Mouse (Mus musculus): ENCODE measurements around the gene Eif2s2. TPM values are rescaled to one million over a fixed set of nuclear protein-coding genes. Genes with fewer than 3 reads are reported as not detected.

Eif2s2 gene
- polyA plus RNA-seq, 1 experiment from 2014 or later: 77.5 TPM

Other genes with a start within 250 kb of the Eif2s2 start
- 15.5 and 16.6 TPM in 2 replicates for gene Chmp4b, start 241.2 kb downstream of the Eif2s2 start, polyA plus RNA-seq (2014; fragmentation: Nextera tagmentation; extraction: Ambion mirVana)
- gene Gm14214, start 122.9 kb downstream of the Eif2s2 start, polyA plus RNA-seq (2014; fragmentation: Nextera tagmentation; extraction: Ambion mirVana): not detected in 2 replicates
- 27.5 and 34.5 TPM in 2 replicates for gene Raly, start 101.8 kb downstream of the Eif2s2 start, polyA plus RNA-seq (2014; fragmentation: Nextera tagmentation; extraction: Ambion mirVana)
- not detected in 2 replicates for gene a, start 101.5 kb downstream of the Eif2s2 start, polyA plus RNA-seq (2014; fragmentation: Nextera tagmentation; extraction: Ambion mirVana)
- 0.42 and 0.46 TPM in 2 replicates for gene Gm14226, start 125.3 kb upstream of the Eif2s2 start, polyA plus RNA-seq (2014; fragmentation: Nextera tagmentation; extraction: Ambion mirVana)
- gene Ahcy, start 181.6 kb upstream of the Eif2s2 start, polyA plus RNA-seq (2014; fragmentation: Nextera tagmentation; extraction: Ambion mirVana): 29.7 and 37.0 TPM in 2 replicates
- 44.7 and 48.9 TPM in 2 replicates for gene Itch, start 240.6 kb upstream of the Eif2s2 start, polyA plus RNA-seq (2014; fragmentation: Nextera tagmentation; extraction: Ambion mirVana)

Measured in neural tube, embryonic 14.5 days (tissue).